Mouse (Mus musculus) left cerebral cortex, postnatal 4 days (tissue): ENCODE results near the gene Abcb8. TPM values are rescaled to one million over a fixed set of nuclear protein-coding genes. Genes with fewer than 3 reads are reported as not detected.

ENCODE experiments used
- DNase-seq: peaks from one replicate; pipeline ENCODE4 v3.0.0-alpha.2; 2022
- intact Hi-C: fragments of 180-260 bp; cut with DNase I; formaldehyde crosslinking; loops from one replicate; pipeline ENCODE4 v1.15.1; 2025
- total RNA-seq, 2 experiments: library from RNA; stranded (reverse); gene quantifications; 2 replicates each; pipeline ENCODE4 v1.2.3; 2021

Gene Abcb8
- total RNA-seq, 2 experiments from 2014 or later: 44.5 to 53.6 TPM

DNA sequence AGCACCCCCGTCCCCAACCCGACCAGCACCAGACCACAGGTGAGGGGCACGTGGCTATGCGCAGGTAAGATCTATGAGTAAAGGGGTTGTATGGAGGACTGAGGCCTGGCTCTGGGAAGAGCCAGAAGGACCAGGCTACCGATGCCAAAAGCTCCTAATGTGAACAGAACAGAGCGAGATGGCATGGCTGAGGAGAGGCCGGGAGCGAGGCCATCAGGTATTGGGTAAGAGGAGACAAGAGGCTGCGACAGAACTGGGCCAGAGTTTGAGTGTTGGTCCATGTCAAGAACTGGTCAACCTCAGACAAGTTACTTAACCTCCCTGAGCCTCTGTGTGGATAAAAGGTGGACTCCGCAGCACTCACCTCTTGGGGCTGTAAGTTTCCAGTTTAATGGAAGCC lies 28.5 kb upstream of the Abcb8 start:
- intact Hi-C loops: loop anchor here (10.0 kb wide), 1 partner anchor 190 kb away; no protein-coding TSS in a partner anchor
- no peak for DNase-seq

DNA sequence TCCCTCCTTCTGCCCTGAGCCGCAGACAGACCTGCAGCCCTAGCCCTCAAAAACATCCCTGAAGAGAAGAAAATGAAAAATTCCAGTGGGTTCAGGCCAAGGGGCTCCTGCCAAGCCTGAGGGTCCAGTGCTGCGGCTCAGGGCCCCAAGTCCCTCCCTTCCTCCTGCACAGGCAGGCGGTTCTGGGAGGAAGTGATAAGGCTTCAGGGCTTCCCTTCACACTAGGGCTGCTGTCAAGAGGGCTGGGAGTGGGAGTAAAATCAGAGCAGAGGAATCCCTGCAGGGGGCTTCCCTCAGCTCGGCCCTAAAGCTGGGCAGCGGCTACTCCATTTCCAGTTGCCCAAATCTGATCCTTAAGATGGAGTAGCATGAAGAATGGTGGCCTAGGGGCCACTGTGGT lies 27.9 kb upstream of the Abcb8 start:
- no peak for DNase-seq
- intact Hi-C loops: loop anchor here (10.0 kb wide), 1 partner anchor 191 kb away; no protein-coding TSS in a partner anchor

DNA sequence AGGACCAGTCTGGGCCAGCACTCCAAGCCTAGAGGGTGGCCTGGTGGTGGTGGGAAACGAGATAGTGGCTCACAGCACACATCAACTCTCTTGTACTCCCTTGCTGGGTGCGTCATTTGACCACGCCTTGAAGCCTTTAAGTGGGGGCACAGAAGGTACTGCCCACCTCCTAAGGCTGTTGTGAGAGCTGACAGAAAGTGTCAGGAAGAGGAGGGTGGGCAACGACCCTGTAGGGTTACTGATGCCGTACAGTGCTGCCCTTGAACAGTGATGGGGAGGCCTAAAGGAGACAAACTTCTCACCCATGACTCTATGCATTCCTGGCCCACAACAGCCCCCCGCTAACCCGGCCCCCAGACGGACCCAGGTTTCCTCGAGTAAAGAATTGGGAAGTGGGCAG lies 27.0 kb upstream of the Abcb8 start:
- intact Hi-C loops: loop anchor here (10.0 kb wide), 1 partner anchor 192 kb away; no protein-coding TSS in a partner anchor
- DNase-seq: no peak

DNA sequence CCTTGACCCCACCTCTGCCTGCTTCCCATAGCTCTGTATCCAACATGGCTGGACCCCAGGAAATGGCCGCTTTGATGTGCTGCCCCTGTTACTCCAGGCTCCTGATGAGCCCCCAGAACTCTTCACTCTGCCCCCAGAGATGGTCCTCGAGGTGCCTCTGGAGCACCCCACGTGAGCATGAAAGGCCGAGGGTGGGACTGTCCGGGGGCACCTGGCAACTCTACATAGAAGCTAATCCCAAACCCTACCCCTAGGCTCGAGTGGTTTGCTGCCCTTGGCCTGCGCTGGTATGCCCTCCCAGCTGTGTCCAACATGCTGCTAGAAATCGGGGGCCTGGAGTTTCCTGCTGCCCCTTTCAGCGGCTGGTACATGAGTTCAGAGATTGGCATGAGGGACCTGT lies 23.7 kb upstream of the Abcb8 start:
- no peak for DNase-seq
- intact Hi-C loops: loop anchor here (10.0 kb wide), 1 partner anchor 195 kb away; no protein-coding TSS in a partner anchor

DNA sequence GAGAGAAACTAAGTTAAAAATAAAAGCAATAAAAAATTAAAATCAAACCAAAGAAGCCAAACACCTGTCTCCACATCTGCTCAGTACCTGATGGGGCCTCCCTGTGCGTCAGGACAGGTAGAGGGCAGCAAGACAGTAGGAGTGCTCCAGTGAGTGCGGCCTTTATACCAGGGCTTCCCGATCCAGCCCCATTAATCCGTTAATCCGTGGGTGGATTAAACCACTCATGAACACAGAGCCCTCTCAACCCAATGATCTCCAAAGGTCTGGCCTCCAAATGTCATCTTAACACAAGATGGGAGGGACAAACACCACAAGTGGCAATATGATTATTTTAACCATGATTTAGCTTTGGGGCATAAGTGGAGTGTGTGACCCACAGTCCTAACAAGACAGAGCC lies 19.7 kb upstream of the Abcb8 start:
- no peak for DNase-seq
- intact Hi-C loops: no loop called here

DNA sequence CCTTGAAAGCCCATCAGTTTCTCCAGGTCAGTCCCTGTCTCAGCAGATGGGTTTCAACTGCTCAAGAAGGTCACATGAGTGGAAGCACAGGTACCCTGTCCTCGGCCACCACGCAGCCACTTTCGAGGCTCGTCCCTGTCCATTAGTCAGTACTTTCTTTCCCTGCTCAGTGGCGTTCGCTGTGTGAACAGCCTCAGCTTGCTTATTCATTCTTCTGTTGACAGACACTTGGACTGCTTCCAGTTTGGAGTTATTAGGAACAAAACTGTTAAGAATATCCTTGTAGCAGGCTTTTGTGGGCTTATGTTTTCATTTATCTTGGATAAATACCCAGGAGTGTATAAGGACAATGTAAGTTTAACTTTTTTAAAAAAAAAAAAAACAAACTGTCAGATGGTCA lies 19.2 kb upstream of the Abcb8 start:
- intact Hi-C loops: no loop called here
- no peak for DNase-seq

DNA sequence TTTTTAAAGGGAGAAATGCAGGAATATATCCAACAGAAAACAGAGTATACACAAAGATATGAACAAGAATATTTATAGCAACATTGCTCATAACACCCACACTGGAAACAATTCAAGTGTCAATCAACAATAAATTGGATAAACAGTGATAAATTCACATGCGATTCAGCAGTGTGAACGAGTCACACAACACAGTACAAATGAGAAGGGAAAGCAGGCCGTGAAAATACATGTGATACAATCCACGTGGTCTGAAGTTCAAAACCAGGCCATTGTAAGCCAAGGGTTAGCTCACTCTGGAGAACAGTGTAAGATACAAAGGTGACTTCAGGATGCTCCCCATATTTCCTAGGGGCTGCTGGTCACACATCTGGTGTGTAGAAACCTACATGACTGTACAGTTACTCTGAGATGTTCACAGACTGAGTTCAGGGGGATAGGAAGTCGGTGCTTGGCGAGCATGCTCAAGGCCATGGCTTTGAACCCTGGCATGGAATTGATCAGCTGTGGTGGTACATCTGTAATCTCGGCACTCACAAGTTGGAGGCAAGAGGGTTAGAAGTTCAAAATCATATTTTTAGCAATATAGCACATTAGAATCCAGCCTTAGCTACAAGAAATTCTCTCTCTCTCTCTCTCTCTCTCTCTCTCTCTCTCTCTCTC lies 18.7 kb upstream of the Abcb8 start:
- intact Hi-C loops: no loop called here
- no peak for DNase-seq

DNA sequence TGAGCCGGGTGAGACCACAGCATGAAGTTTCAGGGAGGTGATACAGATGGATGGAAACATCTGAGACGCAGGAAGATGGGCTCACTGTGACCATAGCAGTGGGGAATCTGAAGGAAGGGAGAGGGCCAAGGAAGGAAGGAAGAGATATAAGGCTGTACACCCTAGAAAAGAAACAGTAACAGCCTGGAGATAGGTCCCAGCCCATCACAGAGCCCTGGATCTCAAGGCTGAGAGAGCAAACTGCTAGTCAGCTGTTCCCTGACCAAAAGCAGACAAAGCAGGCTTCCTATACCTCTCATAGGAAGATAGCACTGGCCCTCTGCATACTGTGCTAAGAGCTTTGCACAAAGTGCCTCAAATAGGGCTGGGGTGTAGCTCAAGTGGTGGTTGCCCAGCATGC lies 14.8 kb upstream of the Abcb8 start:
- intact Hi-C loops: no loop called here
- no peak for DNase-seq

DNA sequence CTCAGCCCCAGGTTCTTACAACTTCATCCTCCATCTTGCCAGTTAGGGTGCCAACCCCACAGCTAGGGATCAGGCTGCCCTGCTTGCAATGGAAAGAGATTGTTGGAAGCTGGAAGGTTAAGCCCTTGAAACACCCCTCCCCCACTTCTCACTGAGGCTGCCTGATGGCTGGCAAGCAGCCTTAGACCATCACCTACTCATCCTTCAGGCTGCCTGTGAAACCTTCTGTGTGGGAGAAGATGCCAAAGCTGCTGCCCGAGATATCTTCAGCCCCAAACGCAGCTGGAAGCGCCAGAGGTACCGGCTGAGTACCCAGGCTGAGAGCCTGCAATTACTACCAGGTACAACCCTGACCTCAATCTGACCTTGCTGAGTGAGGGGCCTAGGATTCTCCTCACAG lies 14.0 kb upstream of the Abcb8 start:
- DNase-seq: no peak
- intact Hi-C loops: no loop called here

DNA sequence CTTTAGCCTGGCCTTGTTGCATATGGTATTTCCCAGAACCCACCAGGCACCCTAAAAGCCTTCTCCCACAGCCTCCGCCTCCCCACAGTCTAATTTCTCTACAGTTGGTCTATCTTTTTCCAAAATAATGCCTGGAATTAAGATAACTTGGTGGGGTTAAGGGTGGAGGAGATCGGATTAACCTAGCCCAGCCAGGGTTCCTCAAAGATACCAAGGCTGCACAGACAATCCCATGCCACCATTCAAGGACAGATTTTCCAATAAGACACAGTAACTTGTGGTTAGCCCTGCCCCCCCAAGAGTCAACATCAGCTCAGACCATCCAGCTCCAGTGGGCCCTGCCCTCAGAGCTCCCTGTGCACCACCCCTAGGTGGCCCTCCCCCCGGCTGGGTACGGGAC lies 13.0 kb upstream of the Abcb8 start:
- no peak for DNase-seq
- intact Hi-C loops: no loop called here

DNA sequence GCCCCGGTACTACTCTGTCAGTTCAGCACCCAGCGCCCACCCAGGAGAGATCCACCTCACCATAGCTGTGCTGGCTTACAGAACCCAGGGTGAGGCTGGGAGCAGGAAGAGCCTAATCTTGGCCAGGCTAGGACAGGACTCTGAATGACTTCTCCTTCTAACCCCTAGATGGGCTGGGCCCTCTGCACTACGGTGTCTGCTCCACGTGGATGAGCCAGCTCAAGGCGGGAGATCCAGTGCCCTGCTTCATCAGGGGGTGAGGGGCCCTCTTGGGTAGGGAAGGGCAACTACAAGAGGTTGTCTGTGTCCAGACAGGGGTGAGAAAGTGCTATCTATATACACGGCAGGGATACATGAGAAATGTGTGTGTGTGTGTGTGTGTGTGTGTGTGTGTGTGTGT lies 12.0 kb upstream of the Abcb8 start:
- intact Hi-C loops: no loop called here

DNA sequence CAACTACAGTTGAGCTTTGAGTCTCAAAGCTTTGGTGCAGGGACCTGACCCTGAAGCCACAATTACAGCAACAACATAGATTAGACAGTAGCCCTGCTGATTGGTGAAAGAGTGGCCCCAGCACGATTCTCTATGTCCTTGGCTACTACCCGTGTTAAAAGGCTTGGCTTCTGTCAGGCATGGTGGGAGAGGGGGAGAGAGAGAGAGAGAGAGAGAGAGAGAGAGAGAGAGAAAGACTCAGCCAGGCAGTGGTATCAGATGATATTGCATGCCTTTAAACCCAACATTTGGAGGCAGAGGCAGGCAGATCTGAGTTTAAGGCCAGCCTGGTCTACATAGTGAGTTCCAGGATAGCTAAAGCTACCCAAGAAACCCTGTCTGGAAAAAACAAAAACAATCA lies 11.5 kb upstream of the Abcb8 start:
- intact Hi-C loops: no loop called here
- DNase-seq: no peak

More for the DNA sequence above, 12.0 kb upstream of the Abcb8 start:
- DNase-seq: no peak

DNA sequence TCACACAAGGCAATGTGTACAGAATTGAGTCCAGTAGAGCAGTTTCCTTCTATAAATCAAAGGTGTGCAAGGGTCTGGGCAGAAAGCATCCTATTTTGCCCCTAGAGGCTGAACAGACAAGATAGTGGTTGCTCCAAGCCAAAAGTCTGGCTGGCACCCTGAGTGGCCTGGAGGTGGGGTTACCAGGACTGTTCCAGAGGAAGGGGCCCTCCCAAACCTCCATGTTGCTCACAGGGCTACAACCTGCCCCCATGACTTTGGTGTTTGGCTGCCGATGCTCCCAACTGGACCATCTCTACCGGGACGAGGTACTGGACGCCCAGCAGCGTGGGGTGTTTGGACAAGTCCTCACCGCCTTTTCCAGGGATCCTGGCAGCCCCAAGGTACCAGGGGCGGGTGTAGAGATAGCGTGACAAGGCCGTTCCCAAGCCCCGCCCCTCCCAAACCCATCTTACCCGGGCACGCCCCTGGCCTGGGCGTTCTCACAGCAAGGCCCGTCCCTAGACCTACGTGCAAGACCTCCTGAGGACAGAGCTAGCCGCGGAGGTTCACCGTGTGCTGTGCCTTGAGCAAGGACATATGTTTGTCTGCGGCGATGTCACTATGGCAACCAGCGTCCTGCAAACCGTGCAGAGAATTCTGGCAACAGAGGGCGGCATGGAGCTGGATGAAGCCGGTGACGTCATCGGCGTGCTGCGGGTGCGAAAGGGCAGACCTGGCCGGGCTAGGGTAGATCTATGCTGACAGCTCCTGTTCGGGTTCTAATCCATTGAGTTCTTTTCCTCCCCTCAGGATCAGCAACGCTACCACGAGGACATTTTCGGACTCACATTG lies 10.2 kb upstream of the Abcb8 start:
- intact Hi-C loops: no loop called here
- peak; percentile 94 for DNase-seq

DNA sequence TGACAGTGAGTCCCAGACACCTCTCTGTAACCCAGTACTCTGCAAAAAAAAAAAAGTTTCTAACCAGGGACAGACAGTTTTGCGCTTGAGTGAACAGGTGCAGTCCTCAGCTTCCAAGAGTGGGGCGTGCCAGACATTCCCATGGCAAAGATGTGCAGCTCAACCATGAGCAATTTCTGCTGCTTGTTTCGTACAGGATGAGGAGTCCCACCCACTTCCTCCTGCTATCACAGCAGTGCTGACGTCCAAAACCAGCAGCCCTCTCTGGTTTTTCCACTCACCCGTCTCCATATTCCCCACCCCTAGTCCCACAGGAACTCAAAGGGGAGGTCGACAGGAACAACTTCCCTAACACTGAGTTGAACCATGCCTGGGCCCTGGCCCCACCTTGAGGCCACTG lies 9.1 kb upstream of the Abcb8 start:
- DNase-seq: no peak
- intact Hi-C loops: no loop called here

DNA sequence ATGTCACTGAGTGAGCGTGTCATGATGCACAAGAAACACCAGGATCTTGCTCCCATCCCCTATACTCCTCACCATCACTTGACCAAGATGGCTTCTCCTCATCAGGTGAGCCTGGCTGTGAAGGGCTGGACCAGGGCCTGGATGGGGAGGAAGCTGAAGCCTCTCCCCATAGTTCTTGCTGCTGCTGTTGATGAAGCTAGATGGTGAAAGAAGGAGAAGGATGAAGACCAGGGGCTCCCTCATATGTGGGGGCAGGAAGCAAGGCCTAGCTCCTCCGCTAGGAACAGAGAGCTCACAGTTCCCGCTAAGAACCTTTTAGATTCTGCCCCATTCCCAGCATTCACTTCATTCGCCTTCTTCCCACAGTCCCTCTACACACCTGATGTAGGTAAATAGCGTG lies 8.1 kb upstream of the Abcb8 start:
- no peak for DNase-seq
- intact Hi-C loops: no loop called here

DNA sequence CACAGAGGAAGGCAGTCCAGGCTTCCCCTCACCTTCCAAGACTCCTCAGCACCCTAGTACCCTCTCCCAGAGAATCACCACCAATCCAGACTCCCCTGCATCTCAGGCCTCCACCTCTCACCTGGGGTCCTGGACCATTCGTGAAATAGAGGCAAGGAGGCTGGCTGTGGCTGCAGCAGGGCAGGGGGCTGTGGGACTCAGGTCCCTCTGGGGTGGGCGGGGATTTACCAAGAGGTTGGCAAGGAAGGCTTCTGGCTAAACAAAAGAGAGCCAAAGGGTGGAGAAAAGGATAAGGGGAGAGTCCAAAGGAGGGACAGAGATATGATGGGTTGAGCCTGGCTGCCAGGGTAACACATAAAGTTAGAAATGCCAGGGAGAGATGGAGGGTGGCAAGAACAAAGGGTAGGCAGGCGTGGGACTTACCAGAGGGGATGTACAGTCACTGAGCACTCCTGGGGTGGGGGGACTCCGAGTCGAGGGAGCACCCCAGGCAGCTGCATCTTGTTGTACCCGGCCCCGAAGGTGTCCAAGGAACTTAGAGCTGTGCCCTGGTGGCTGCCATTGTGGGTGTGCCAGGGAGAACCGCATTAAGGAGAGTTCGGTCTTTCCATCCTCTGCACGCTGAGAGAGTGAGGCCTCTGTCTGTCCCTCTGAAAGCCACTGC lies 7.4 kb upstream of the Abcb8 start:
- intact Hi-C loops: no loop called here
- DNase-seq: no peak

DNA sequence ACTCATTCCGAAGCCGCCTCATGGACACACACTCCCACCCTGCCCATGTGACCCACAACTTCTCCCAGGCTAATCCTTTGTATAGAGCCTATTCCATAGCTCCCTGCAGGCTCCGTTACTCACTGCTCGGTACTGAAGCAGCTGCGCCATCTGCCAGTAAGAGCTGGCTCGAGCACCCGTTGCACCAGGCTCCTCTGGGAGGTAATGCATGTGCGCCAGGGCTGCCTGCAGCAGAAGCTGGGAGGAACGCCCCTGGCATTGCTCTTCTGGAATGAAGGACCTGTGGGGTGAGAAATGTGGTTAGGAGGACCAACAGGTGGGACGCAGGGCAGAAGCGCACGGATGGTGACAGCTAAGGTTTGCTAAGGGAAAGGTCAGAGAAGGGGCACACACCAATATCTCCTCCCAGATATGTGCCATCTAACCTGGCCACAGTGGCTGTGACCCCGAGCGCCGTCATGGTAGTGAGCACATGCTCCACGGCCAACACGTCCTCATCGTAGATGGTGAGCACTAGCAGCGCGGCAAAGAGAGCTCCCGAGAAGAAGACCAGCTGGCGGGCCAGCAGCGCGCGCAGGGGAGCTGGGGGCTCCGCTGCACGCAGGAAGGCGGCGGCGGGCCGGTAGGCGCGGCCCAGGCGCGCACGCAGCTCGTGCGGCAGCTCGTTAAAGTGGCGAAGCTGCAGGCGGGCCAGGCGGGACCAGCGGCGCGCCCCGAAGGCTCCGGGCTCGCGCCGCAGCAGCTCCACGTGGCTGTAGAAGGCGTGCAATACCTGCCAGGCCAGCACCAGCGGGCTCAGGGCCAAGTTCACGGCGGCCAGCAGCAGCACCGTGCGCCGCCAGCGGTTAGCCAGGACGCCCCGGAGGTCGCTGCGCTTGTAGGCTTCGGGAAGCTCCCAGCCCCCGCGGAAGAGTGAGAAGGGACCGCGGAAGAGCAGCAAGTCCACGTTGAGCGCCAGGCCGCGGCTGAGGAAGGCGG lies 5.9 kb upstream of the Abcb8 start:
- intact Hi-C loops: no loop called here
- DNase-seq: peak; percentile 65

DNA sequence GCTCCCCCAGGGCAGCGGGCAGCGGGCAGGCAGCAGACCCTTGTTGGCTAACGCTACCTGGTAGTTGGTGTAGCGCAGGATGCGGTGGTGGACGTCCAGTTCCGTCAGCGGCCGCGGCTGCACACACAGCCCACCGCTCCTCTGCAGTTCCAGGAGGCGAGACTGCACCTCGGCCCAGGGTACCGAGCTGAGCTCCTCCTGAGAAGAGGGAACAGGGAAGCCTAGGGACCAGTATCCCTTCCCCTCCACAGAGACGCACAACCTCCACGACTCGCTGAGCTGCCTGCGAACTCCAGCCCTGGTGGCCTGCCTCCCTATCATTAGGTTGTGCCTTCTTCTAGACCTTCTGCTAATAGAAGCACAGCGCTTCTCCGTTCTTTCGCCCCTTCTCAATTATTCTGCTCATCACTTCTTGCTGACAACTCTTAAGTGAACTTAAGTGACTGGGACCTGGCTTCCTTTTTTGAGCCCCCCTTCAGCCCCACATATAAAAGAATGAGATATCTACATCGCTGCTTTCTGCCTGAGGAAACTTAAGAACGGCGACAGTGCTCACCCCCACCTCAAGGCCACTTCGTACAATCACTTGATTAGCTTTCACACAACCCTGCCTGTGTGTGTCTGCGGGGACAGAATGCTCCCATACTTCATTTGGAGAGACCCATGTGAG lies 5.1 kb upstream of the Abcb8 start:
- no peak for DNase-seq
- intact Hi-C loops: no loop called here

DNA sequence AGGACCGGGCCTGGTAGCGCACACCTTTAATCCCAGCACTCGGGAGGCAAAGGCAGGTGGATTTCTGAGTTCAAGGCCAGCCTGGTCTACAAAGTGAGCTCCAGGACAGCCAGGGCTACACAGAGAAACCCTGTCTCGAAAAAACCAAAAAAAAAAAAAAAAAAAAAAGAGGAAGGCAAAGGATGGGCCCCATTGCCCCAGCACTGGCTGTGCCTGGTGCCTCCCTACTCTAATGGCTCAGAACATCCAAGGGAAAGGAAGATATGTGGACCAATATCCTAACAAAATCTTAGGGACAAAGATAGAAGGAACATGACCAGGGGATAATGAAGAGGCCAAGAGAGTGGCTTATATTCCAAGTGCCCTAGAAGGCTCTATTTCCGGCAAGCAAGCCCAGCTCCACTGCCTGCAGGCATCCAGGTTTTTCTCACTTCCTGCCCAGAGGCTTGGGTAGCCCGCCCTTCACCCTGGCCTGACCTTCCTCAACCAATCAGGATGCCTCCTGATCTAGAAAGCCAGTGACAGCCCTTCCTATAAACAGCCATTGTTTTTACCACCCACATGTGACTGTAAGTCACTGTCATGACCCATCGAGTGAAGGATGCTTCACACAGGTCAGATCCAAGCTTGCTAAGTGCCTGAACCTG lies 4.3 kb upstream of the Abcb8 start:
- no peak for DNase-seq
- intact Hi-C loops: no loop called here

DNA sequence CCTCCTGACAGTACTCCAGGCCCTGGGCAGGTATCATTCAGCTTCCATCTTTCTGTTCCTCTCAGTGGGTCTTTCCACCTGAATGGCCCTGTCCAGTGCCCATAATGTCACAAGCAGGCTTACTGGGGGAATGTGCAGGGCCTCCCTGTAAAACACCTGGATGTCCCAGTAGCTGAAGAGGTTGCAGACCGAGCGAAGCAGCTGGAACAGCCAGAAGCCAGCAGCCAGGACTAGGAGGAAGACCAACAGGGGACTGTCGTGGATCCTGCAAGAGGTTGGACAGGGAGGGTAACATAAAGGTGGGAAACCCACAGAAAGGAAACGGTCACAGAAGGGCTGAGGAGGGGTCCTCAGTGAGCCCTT lies 3.8 kb upstream of the Abcb8 start:
- DNase-seq: no peak
- intact Hi-C loops: no loop called here
